Mouse (Mus musculus) CH12.LX (cell line): ENCODE data around the gene Abca3.

Experiments used
- BHLHE40 ChIP-seq: IDR thresholded peaks from 2 replicates; pipeline ENCODE4 v1.6.1; 2011; ENCODE audit warnings: mild to moderate bottlenecking, low read depth, low read length, improper control_type of control experiment
- CHD1 ChIP-seq: IDR thresholded peaks from 2 replicates; pipeline ENCODE4 v1.6.1; 2012; ENCODE audit warnings: low read depth, low read length, improper control_type of control experiment, inconsistent platforms
- CHD2 ChIP-seq: IDR thresholded peaks from 2 replicates; pipeline ENCODE4 v1.6.1; 2011; ENCODE audit warnings: low read length, improper control_type of control experiment
- CTCF ChIP-seq, 2 experiments: IDR thresholded peaks in 1 of 2; conservative IDR thresholded peaks in 1 of 2; 2 replicates each; pipeline ENCODE4 v1.5.1; 2011 to 2012; ENCODE audit warnings: low read depth in 2 of 2, low read length in 2 of 2, improper control_type of control experiment in 1 of 2, inconsistent platforms in 1 of 2, mild to moderate bottlenecking in 1 of 2, moderate library complexity in 1 of 2
- MAFK ChIP-seq: IDR thresholded peaks from 2 replicates; pipeline ENCODE4 v1.6.1; 2011; ENCODE audit warnings: low read length, improper control_type of control experiment; ENCODE audit not compliant: insufficient replicate concordance
- MAZ ChIP-seq: IDR thresholded peaks from 2 replicates; pipeline ENCODE4 v1.6.1; 2012; ENCODE audit warnings: low read depth, mild to moderate bottlenecking, inconsistent platforms, low read length, improper control_type of control experiment, moderate library complexity
- POLR2A ChIP-seq: IDR thresholded peaks from 2 replicates; pipeline ENCODE4 v1.6.1; 2011; ENCODE audit warnings: low read depth, mild to moderate bottlenecking, improper control_type of control experiment, low read length
- UBTF ChIP-seq: IDR thresholded peaks from 2 replicates; pipeline ENCODE4 v1.6.1; 2012; ENCODE audit warnings: low read depth, mild to moderate bottlenecking, inconsistent platforms, low read length, improper control_type of control experiment, moderate library complexity
- USF2 ChIP-seq: conservative IDR thresholded peaks from 2 replicates; pipeline ENCODE4 v1.6.1; 2011; ENCODE audit warnings: low read depth, low read length, improper control_type of control experiment
- ZMIZ1 ChIP-seq: IDR thresholded peaks from 2 replicates; pipeline ENCODE4 v1.6.1; 2012; ENCODE audit warnings: low read depth, mild to moderate bottlenecking, inconsistent platforms, low read length, improper control_type of control experiment

GRCm38 (mm10) chr17:24423114-24423513 lies 71.4 kb downstream of the Abca3 start:
- TF ChIP-seq CHD1 (no peak), MAFK (no peak), UBTF (no peak), CTCF (conservative IDR thresholded peaks at IDR 0.05 in 1 of 2, IDR thresholded peaks at IDR 0.05 in 1 of 2; ENCODE audit: low read depth in 2 of 2, low read length in 2 of 2) (no peak), BHLHE40 (no peak), ZMIZ1 (no peak), CHD2 (no peak), USF2 (no peak), POLR2A (no peak), MAZ (no peak)
